Mouse (Mus musculus) liver, embryonic 14.5 days (tissue): ENCODE measurements around the gene Pole3. TPM values are rescaled to one million over a fixed set of nuclear protein-coding genes. Genes with fewer than 3 reads are reported as not detected.
A peak's percentile ranks its signal among the peaks of the same experiment; 100 is the strongest.

Experiments
- ATAC-seq: fragments of 200-750 bp; cut with Nextera tagmentation; 2 replicates; pipeline ENCODE4 v1.8.0; 2017; ENCODE audit warnings: moderate number of reproducible peaks, mild to moderate bottlenecking, moderate library complexity; ENCODE audit not compliant: insufficient read depth
- DNase-seq, 3 experiments: peaks; one replicate each; pipeline ENCODE4 v3.0.0-alpha.2; 2012 to 2013; ENCODE audit warnings: low read depth in 3 of 3, low spot score in 3 of 3
- H3K27ac ChIP-seq: fragments of 300-500 bp; sonication (generic); 2 replicates; pipeline ENCODE4 v1.5.1; 2014; ENCODE audit warnings: moderate library complexity, mild to moderate bottlenecking, control low read depth, inconsistent platforms
- H3K27me3 ChIP-seq: fragments of 300-500 bp; sonication (generic); 2 replicates; pipeline ENCODE4 v1.6.1; 2014; ENCODE audit warnings: mild to moderate bottlenecking, low read length, moderate library complexity; ENCODE audit not compliant: control insufficient read depth, insufficient read depth
- H3K36me3 ChIP-seq: fragments of 300-500 bp; sonication (generic); replicated peaks from 2 replicates; pipeline ENCODE4 v1.6.1; 2014; ENCODE audit warnings: low read depth; ENCODE audit not compliant: control insufficient read depth, insufficient read depth
- H3K4me1 ChIP-seq, 2 experiments: fragments of 200-500 bp in 1 of 2; fragments of 300-500 bp in 1 of 2; sonication (generic) in 1 of 2; replicated peaks; 2 replicates each; pipeline ENCODE4 v1.6.1; 2012 to 2014; ENCODE audit warnings: antibody characterized with exemption in 1 of 2, inconsistent platforms in 1 of 2, low read length in 1 of 2; ENCODE audit not compliant: control insufficient read depth in 2 of 2, insufficient read depth in 2 of 2
- H3K4me2 ChIP-seq: fragments of 300-500 bp; sonication (generic); 2 replicates; pipeline ENCODE4 v1.6.1; 2014; ENCODE audit warnings: low read depth, mild to moderate bottlenecking, control low read depth, moderate library complexity
- H3K4me3 ChIP-seq, 2 experiments: fragments of 200-500 bp in 1 of 2; fragments of 300-500 bp in 1 of 2; sonication (generic) in 1 of 2; 2 replicates each; pipeline ENCODE4 v1.5.1; 2012 to 2014; ENCODE audit warnings: low read depth in 2 of 2, low read length in 2 of 2, mild to moderate bottlenecking in 2 of 2, control low read depth in 1 of 2, inconsistent platforms in 1 of 2, moderate library complexity in 1 of 2; ENCODE audit not compliant: insufficient read depth in 1 of 2
- H3K9ac ChIP-seq: fragments of 300-500 bp; sonication (generic); replicated peaks from 2 replicates; pipeline ENCODE4 v1.6.1; 2014; ENCODE audit warnings: mild to moderate bottlenecking, control low read depth, moderate library complexity
- H3K9me3 ChIP-seq: fragments of 300-500 bp; sonication (generic); 2 replicates; pipeline ENCODE4 v1.6.1; 2016; ENCODE audit warnings: low read length, mixed read lengths; ENCODE audit not compliant: control insufficient read depth
- CTCF ChIP-seq: IDR thresholded peaks from 2 replicates; pipeline ENCODE4 v1.5.1; 2016; ENCODE audit warnings: antibody characterized with exemption, low read depth, control low read depth
- EP300 ChIP-seq: IDR thresholded peaks from 2 replicates; pipeline ENCODE4 v1.6.1; 2016; ENCODE audit warnings: antibody characterized with exemption, low read depth
- WGBS: fragments of 180-500 bp; shearing (Covaris S2); extraction: QIAGEN DNeasy Blood & Tissue Kit; methylation state at CpG from one replicate; pipeline ENCODE4 v1.1.7; 2014; ENCODE audit not compliant: insufficient replicate concordance; 5-methylcytosine and 5-hydroxymethylcytosine counted together
- polyA plus RNA-seq, 2 experiments: library from polyadenylated mRNA; depleted of rRNA in 1 of 2; stranded (reverse) in 1 of 2; unstranded in 1 of 2; fragments of >200 nt; fragmentation: Nextera tagmentation in 1 of 2; extraction: Ambion mirVana in 1 of 2; gene quantifications; 2 replicates each; pipeline versions ENCODE4 v1.2.1 to v1.2.3; 2012 to 2014

Pole3 gene
- polyA plus RNA-seq (2012; rRNA removed): 24.3 and 37.4 TPM in 2 replicates
- polyA plus RNA-seq (2014; fragmentation: Nextera tagmentation; extraction: Ambion mirVana): 54.7 and 59.8 TPM in 2 replicates

GRCm38 (mm10) chr4:62524651-62525488 lies at the start of gene Pole3, which contains the start of gene 4933430I17Rik:
TSS of gene Pole3 (minus strand) at chr4:62525068.
TSS of gene 4933430I17Rik (plus strand) at chr4:62525369.
- Histone ChIP-seq H3K27ac (peak within 1 kb of the TSS; percentile 73), H3K27me3 (no peaks in the 10 kb centered on the region), H3K4me2 (peak within 1 kb of the TSS; percentile 90), H3K4me3 (peak within 1 kb of the TSS; percentile 94 to 98), H3K9ac (peak within 1 kb of the TSS; percentile 95), H3K36me3 (peaks cover 8% of the 10 kb centered on the region), H3K9me3 (no peaks in the 10 kb centered on the region), H3K4me1 (peaks cover 5 to 13% of the 10 kb centered on the region in 2 experiments)
- no peak for TF ChIP-seq CTCF
- TF ChIP-seq EP300: peak; percentile 55
- peak; percentile 97 for ATAC-seq
- WGBS: under 1% methylated on average over 59 of the region's 59 CpGs
- peak; percentile 95 to 97 (median 95) for DNase-seq

GRCm38 (mm10) chr4:62570029-62570428 lies 45.2 kb upstream of the Pole3 start:
- 53% methylated on average over 5 of the region's 5 CpGs for WGBS
- DNase-seq: no peak
- Histone ChIP-seq H3K36me3 (no peaks in the 10 kb centered on the region), H3K27me3 (no peaks in the 10 kb centered on the region), H3K4me1 (no peaks in the 10 kb centered on the region), H3K9ac (no peak overlapping the region), H3K9me3 (no peaks in the 10 kb centered on the region), H3K4me3 (no peak overlapping the region), H3K4me2 (no peak overlapping the region), H3K27ac (no peak overlapping the region)
- TF ChIP-seq CTCF (no peak), EP300 (no peak)
- no peak for ATAC-seq

- ATAC-seq (no peak), DNase-seq (no peak)
- H3K4me3 ChIP-seq: no peak overlapping the region
- H3K27ac ChIP-seq: no peak overlapping the region
- H3K4me1 ChIP-seq: no peaks in the 10 kb centered on the region
- no peaks in the 10 kb centered on the region for H3K9me3 ChIP-seq
- no peak for TF ChIP-seq EP300
- H3K27me3 ChIP-seq: no peaks in the 10 kb centered on the region
- WGBS: 80% methylated on average over 5 of the region's 5 CpGs
- H3K9ac ChIP-seq: no peak overlapping the region
- no peak overlapping the region for H3K4me2 ChIP-seq
- no peaks in the 10 kb centered on the region for H3K36me3 ChIP-seq
Observed at GRCm38 (mm10) chr4:62569603-62570002, 44.7 kb upstream of the Pole3 start.

GRCm38 (mm10) chr4:62568359-62568758 lies 43.5 kb upstream of the Pole3 start:
- 63% methylated on average over 1 of the region's 1 CpGs for WGBS

GRCm38 (mm10) chr4:62567696-62568095 lies 42.8 kb upstream of the Pole3 start:
- Histone ChIP-seq H3K4me1 (no peaks in the 10 kb centered on the region), H3K4me3 (no peak overlapping the region), H3K9me3 (no peaks in the 10 kb centered on the region), H3K4me2 (no peak overlapping the region), H3K9ac (no peak overlapping the region), H3K27ac (no peak overlapping the region), H3K27me3 (no peaks in the 10 kb centered on the region), H3K36me3 (no peaks in the 10 kb centered on the region)
- ATAC-seq: no peak
- no peak for DNase-seq
- WGBS: 71% methylated on average over 6 of the region's 6 CpGs
- TF ChIP-seq EP300 (no peak), CTCF (no peak)

More at GRCm38 (mm10) chr4:62568359-62568758, 43.5 kb upstream of the Pole3 start:
- no peak for ATAC-seq
- H3K4me3 ChIP-seq: no peak overlapping the region
- no peak for TF ChIP-seq CTCF
- no peak for TF ChIP-seq EP300
- no peaks in the 10 kb centered on the region for H3K4me1 ChIP-seq
- no peaks in the 10 kb centered on the region for H3K27me3 ChIP-seq
- no peaks in the 10 kb centered on the region for H3K36me3 ChIP-seq
- H3K9me3 ChIP-seq: no peaks in the 10 kb centered on the region
- no peak for DNase-seq
- H3K27ac ChIP-seq: no peak overlapping the region
- H3K4me2 ChIP-seq: no peak overlapping the region
- no peak overlapping the region for H3K9ac ChIP-seq
